Mouse (Mus musculus) heart, postnatal 0 days (tissue): ENCODE data around the gene Atp5b. TPM values are rescaled to one million over a fixed set of nuclear protein-coding genes. Genes with fewer than 3 reads are reported as not detected.

Experiments
- ATAC-seq: fragments of 200-750 bp; cut with Nextera tagmentation; 2 replicates; pipeline ENCODE4 v1.8.0; 2017; ENCODE audit warnings: low read depth, moderate number of reproducible peaks, moderate library complexity; ENCODE audit not compliant: insufficient read depth
- DNase-seq: peaks from one replicate; pipeline ENCODE4 v3.0.0-alpha.2; 2016; ENCODE audit warnings: low spot score
- H3K27ac ChIP-seq: fragments of 300-500 bp; sonication (generic); 2 replicates; pipeline ENCODE4 v1.5.1; 2014; ENCODE audit warnings: low read depth, mild to moderate bottlenecking
- H3K27me3 ChIP-seq: fragments of 300-500 bp; sonication (generic); 2 replicates; pipeline ENCODE4 v1.6.1; 2014; ENCODE audit warnings: low read length, mixed read lengths; ENCODE audit not compliant: control insufficient read depth, insufficient read depth
- H3K36me3 ChIP-seq: fragments of 300-500 bp; sonication (generic); replicated peaks from 2 replicates; pipeline ENCODE4 v1.6.1; 2014; ENCODE audit warnings: low read length, mixed read lengths; ENCODE audit not compliant: control insufficient read depth, insufficient read depth
- H3K4me1 ChIP-seq: fragments of 300-500 bp; sonication (generic); 2 replicates; pipeline ENCODE4 v1.6.1; 2014; ENCODE audit warnings: antibody characterized with exemption; ENCODE audit not compliant: control insufficient read depth, insufficient read depth
- H3K4me2 ChIP-seq: fragments of 300-500 bp; sonication (generic); 2 replicates; pipeline ENCODE4 v1.6.1; 2014; ENCODE audit warnings: low read depth, mild to moderate bottlenecking, low read length, moderate library complexity
- H3K4me3 ChIP-seq: fragments of 300-500 bp; sonication (generic); 2 replicates; pipeline ENCODE4 v1.5.1; 2014; ENCODE audit warnings: low read depth, low read length
- H3K9ac ChIP-seq: fragments of 300-500 bp; sonication (generic); replicated peaks from 2 replicates; pipeline ENCODE4 v1.6.1; 2014; ENCODE audit warnings: low read depth, low read length, mixed read lengths
- H3K9me3 ChIP-seq: fragments of 300-500 bp; sonication (generic); replicated peaks from 2 replicates; pipeline ENCODE4 v1.6.1; 2016; ENCODE audit warnings: low read length; ENCODE audit not compliant: control insufficient read depth
- CTCF ChIP-seq: IDR thresholded peaks from 2 replicates; pipeline ENCODE4 v1.5.1; 2016; ENCODE audit warnings: antibody characterized with exemption, control low read depth, low read depth
- EP300 ChIP-seq: IDR thresholded peaks from 2 replicates; pipeline ENCODE4 v1.6.1; 2016; ENCODE audit warnings: antibody characterized with exemption, low read depth
- WGBS: fragments of 180-500 bp; shearing (Covaris S2); extraction: QIAGEN DNeasy Blood & Tissue Kit; methylation state at CpG from one replicate; pipeline ENCODE4 v1.1.7; 2014; 5-methylcytosine and 5-hydroxymethylcytosine counted together
- microRNA counts: library from miRNA; unstranded; fragments of <30 nt; microRNA quantifications from one replicate; lab custom pipeline; 2015
- microRNA-seq: library from miRNA; unstranded; fragments of <30 nt; microRNA quantifications from one replicate; pipeline ENCODE4, GENCODE M21; 2016
- polyA plus RNA-seq: library from polyadenylated mRNA; unstranded; fragments of >200 nt; fragmentation: Nextera tagmentation; extraction: Ambion mirVana; gene quantifications from 2 replicates; pipeline ENCODE4 v1.2.1, GENCODE M21; 2015
- total RNA-seq: library from RNA; depleted of rRNA; stranded (reverse); fragments of >200 nt; gene quantifications from 2 replicates; pipeline ENCODE4 v1.2.3, GENCODE M21; 2014; ENCODE audit warnings: low replicate concordance; rRNA removed

Gene Atp5b
- total and polyA plus RNA-seq, 2 experiments from 2014 or later: 9,758 to 19,517 TPM

DNA sequence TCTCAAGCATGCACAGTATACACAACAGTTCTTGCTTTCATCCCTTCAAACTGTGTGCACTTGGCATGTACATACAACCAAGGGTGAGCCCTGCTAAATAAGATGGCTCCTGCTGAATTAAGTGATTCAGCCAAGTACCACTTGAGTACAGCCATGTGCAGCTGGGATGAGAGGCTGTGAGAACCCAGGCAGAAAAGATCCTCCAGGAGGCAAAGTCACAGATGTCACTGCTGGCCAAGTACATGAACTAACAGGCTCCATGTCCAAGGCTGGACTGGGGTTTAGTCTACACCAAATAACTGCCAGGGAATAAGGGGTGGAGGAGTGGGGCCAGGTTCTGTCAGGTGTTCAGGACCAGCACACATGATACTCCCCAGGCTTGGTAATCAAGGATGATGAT is 48.7 kb downstream of the Atp5b start:
- Histone ChIP-seq H3K36me3 (peaks cover 78% of the 10 kb centered on the region), H3K4me1 (no peaks in the 10 kb centered on the region), H3K9ac (no peak overlapping the region), H3K27ac (no peak overlapping the region), H3K27me3 (no peaks in the 10 kb centered on the region), H3K9me3 (no peaks in the 10 kb centered on the region), H3K4me3 (no peak overlapping the region), H3K4me2 (no peak overlapping the region)
- ATAC-seq (no peak), DNase-seq (no peak)
- TF ChIP-seq CTCF (no peak), EP300 (no peak)

DNA sequence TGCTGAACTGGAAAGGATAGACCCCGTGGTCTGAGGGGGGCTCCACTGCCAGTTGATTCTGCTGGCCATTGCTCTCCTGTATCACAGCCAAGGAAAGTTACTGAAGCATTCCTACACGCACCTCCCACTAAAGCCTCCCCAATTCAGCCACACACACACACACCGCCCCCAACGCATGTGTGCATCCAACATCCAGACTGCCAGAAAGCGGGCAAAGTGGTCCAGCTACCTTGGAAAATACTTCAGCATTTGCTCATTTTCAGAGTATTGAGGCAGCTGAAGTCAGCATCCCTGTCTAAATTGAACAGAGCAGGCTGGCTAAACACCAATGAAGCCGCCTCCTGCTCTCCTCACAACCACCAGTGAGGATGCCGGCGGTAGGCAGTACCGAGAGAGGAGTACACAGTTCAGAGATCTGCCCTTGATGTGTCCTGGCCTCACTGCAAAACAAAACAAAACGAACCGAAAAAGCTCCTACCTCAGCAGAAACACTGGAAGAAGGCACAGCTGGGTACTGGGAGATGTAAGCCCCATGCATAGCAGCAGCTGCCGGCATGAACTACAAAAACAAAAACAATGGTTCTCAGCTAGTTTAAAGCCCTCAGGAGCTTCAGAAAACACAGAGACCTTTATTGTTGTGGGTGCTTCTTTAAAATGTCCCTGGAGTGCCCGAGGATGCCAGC is 50.7 kb downstream of the Atp5b start:
- no peak overlapping the region for H3K4me3 ChIP-seq
- TF ChIP-seq CTCF (no peak), EP300 (no peak)
- DNase-seq (no peak), ATAC-seq (no peak)
- H3K27ac ChIP-seq: no peak overlapping the region
- H3K4me1 ChIP-seq: no peaks in the 10 kb centered on the region
- H3K27me3 ChIP-seq: no peaks in the 10 kb centered on the region
- H3K9me3 ChIP-seq: no peaks in the 10 kb centered on the region
- 59% methylated on average over 13 of the region's 13 CpGs for WGBS
- no peak overlapping the region for H3K9ac ChIP-seq
- H3K4me2 ChIP-seq: no peak overlapping the region
- peaks cover 82% of the 10 kb centered on the region for H3K36me3 ChIP-seq

DNA sequence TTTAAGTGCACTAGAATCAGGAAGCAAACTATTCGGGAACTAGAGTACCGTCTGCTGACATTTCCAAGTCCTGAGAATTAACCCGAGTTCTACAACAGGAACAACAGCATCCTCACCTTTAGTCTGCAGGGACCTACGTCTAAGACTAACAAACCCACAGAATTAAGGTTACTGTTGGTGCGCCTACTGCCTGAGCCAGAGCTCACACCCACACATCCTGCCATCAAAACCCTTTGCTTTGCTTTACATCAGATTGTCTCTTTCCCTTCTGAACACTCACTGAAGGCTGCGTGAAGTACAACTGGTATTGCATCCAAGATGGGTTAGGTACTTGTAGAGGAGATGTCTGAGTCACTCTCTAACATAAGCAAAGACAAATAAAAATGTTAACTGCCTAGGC is 52.3 kb downstream of the Atp5b start:
- Histone ChIP-seq H3K9me3 (no peaks in the 10 kb centered on the region), H3K27me3 (no peaks in the 10 kb centered on the region), H3K4me2 (no peak overlapping the region), H3K4me3 (no peak overlapping the region), H3K9ac (no peak overlapping the region), H3K36me3 (peaks cover 82% of the 10 kb centered on the region), H3K27ac (no peak overlapping the region), H3K4me1 (no peaks in the 10 kb centered on the region)
- ATAC-seq (no peak), DNase-seq (no peak)
- 86% methylated on average over 6 of the region's 6 CpGs for WGBS
- no peak for TF ChIP-seq CTCF
- TF ChIP-seq EP300: no peak

MicroRNAs within 50 kb of the gene (microRNA counts, 519-probe panel; counts per million panel counts)
- microRNA mmu-miR-677 (lab: Ali Mortazavi, UCI): not detected

Small RNAs within 50 kb of the gene (microRNA-seq; reads per million reads assigned to microRNA genes)
- 35.9 reads per million, percentile 43 among the genes with 10 or more reads in this experiment for gene Mir677

Other genes starting within 250 kb of the Atp5b start
- not detected in 2 replicates for gene Rdh19, start 233.3 kb upstream of the Atp5b start, total RNA-seq
- not detected in 2 replicates for gene Rdh19, start 233.3 kb upstream of the Atp5b start, polyA plus RNA-seq
- not detected in 2 replicates for gene Rdh16f2, start 216.8 kb upstream of the Atp5b start, total RNA-seq
- not detected in 2 replicates for gene Rdh16f2, start 216.8 kb upstream of the Atp5b start, polyA plus RNA-seq
- gene Rdh7, start 194.5 kb upstream of the Atp5b start, total RNA-seq: 0.46 TPM in 1 of 2 replicates, not detected in the other
- gene Rdh7, start 194.5 kb upstream of the Atp5b start, polyA plus RNA-seq: not detected in 2 replicates
- gene Sdr9c7, start 184.8 kb upstream of the Atp5b start, total RNA-seq: not detected in 2 replicates
- not detected in 2 replicates for gene Sdr9c7, start 184.8 kb upstream of the Atp5b start, polyA plus RNA-seq
- not detected in 2 replicates for gene Hsd17b6, start 75.7 kb upstream of the Atp5b start, total RNA-seq
- gene Hsd17b6, start 75.7 kb upstream of the Atp5b start, polyA plus RNA-seq: not detected in 2 replicates
- 10.0 and 21.1 TPM in 2 replicates for gene Prim1, start 68.1 kb upstream of the Atp5b start, total RNA-seq
- gene Prim1, start 68.1 kb upstream of the Atp5b start, polyA plus RNA-seq: 16.1 and 19.1 TPM in 2 replicates
- 307 and 346 TPM in 2 replicates for gene Naca, start 47.7 kb upstream of the Atp5b start, total RNA-seq
- gene Naca, start 47.7 kb upstream of the Atp5b start, polyA plus RNA-seq: 370 and 382 TPM in 2 replicates
- gene Ptges3, start 24.3 kb upstream of the Atp5b start, total RNA-seq: 48.4 and 59.2 TPM in 2 replicates
- gene Ptges3, start 24.3 kb upstream of the Atp5b start, polyA plus RNA-seq: 209 and 211 TPM in 2 replicates
- gene Baz2a, start 8.3 kb downstream of the Atp5b start, total RNA-seq: 15.8 and 16.7 TPM in 2 replicates
- 7.2 and 7.7 TPM in 2 replicates for gene Baz2a, start 8.3 kb downstream of the Atp5b start, polyA plus RNA-seq
- gene Rbms2, start 97.0 kb downstream of the Atp5b start, total RNA-seq: 41.9 and 59.4 TPM in 2 replicates
- 29.0 and 29.9 TPM in 2 replicates for gene Rbms2, start 97.0 kb downstream of the Atp5b start, polyA plus RNA-seq
- not detected in 2 replicates for gene Gls2, start 111.2 kb downstream of the Atp5b start, total RNA-seq
- 0.14 and 0.33 TPM in 2 replicates for gene Gls2, start 111.2 kb downstream of the Atp5b start, polyA plus RNA-seq
- gene Spryd4, start 128.5 kb downstream of the Atp5b start, total RNA-seq: 83.9 and 93.1 TPM in 2 replicates
- 45.8 and 50.1 TPM in 2 replicates for gene Spryd4, start 128.5 kb downstream of the Atp5b start, polyA plus RNA-seq
- not detected in 2 replicates for gene Mip, start 142.6 kb downstream of the Atp5b start, total RNA-seq
- gene Mip, start 142.6 kb downstream of the Atp5b start, polyA plus RNA-seq: not detected in 2 replicates
- 7.9 and 15.2 TPM in 2 replicates for gene Timeless, start 148.8 kb downstream of the Atp5b start, total RNA-seq
- 10.5 and 11.1 TPM in 2 replicates for gene Timeless, start 148.8 kb downstream of the Atp5b start, polyA plus RNA-seq
- gene Apon, start 170.8 kb downstream of the Atp5b start, total RNA-seq: not detected in 2 replicates
- 0.14 TPM in 1 of 2 replicates, not detected in the other for gene Apon, start 170.8 kb downstream of the Atp5b start, polyA plus RNA-seq
- gene Apof, start 185.4 kb downstream of the Atp5b start, total RNA-seq: not detected in 2 replicates
- not detected in 2 replicates for gene Apof, start 185.4 kb downstream of the Atp5b start, polyA plus RNA-seq
- 8.2 and 10.0 TPM in 2 replicates for gene Stat2, start 187.3 kb downstream of the Atp5b start, total RNA-seq
- 6.0 and 6.2 TPM in 2 replicates for gene Stat2, start 187.3 kb downstream of the Atp5b start, polyA plus RNA-seq
- 6.6 and 6.8 TPM in 2 replicates for gene Il23a, start 215.5 kb downstream of the Atp5b start, total RNA-seq
- gene Il23a, start 215.5 kb downstream of the Atp5b start, polyA plus RNA-seq: 4.7 and 5.2 TPM in 2 replicates
- gene Pan2, start 220.1 kb downstream of the Atp5b start, total RNA-seq: 19.6 and 24.1 TPM in 2 replicates
- gene Pan2, start 220.1 kb downstream of the Atp5b start, polyA plus RNA-seq: 12.5 and 13.4 TPM in 2 replicates
- gene Cnpy2, start 239.2 kb downstream of the Atp5b start, total RNA-seq: 24.7 and 49.9 TPM in 2 replicates
- 170 and 190 TPM in 2 replicates for gene Cnpy2, start 239.2 kb downstream of the Atp5b start, polyA plus RNA-seq